Mouse (Mus musculus) megakaryocyte, embryonic 14.5 days (primary cell): ENCODE data around the gene 1110017D15Rik.

Experiments
- FLI1 ChIP-seq: IDR thresholded peaks from 2 replicates; pipeline ENCODE4 v1.6.1; 2012; ENCODE audit warnings: low read length, inconsistent platforms, mixed read lengths
- GATA1 ChIP-seq: IDR thresholded peaks from 3 replicates; pipeline ENCODE4 v1.6.1; 2012; ENCODE audit warnings: mixed read lengths, low read length, inconsistent platforms, borderline replicate concordance

GRCm38 (mm10) chr4:41513309-41513708 is 3.8 kb downstream of the 1110017D15Rik start:
- TF ChIP-seq GATA1: no peak
- no peak for TF ChIP-seq FLI1
